Mouse (Mus musculus) liver, adult 2 months (tissue): ENCODE data around the gene D630045J12Rik.

Experiments used
- CTCF ChIP-seq: fragments of 200-500 bp; IDR thresholded peaks from 2 replicates; pipeline ENCODE4 v1.5.1; 2011; ENCODE audit warnings: low read depth, low read length, control low read depth
- POLR2A ChIP-seq: fragments of 200-500 bp; IDR thresholded peaks from 2 replicates; pipeline ENCODE4 v1.6.1; 2011; ENCODE audit warnings: low read length, control low read depth; ENCODE audit not compliant: insufficient read depth; ENCODE audit errors: extremely low read depth

- TF ChIP-seq POLR2A (no peak), CTCF (no peak)
Measured at GRCm38 (mm10) chr6:38241508-38241907, 12.3 kb downstream of the D630045J12Rik start.
